Mouse (Mus musculus) CH12.LX (cell line): ENCODE results near the gene Clcn6.

Source experiments
- CTCF ChIP-seq, 2 experiments: IDR thresholded peaks in 1 of 2; conservative IDR thresholded peaks in 1 of 2; 2 replicates each; pipeline ENCODE4 v1.5.1; 2011 to 2012; ENCODE audit warnings: low read depth in 2 of 2, low read length in 2 of 2, improper control_type of control experiment in 1 of 2, inconsistent platforms in 1 of 2, mild to moderate bottlenecking in 1 of 2, moderate library complexity in 1 of 2
- ELF1 ChIP-seq: IDR thresholded peaks from 2 replicates; pipeline ENCODE4 v1.6.1; 2014; ENCODE audit warnings: low read depth, mild to moderate bottlenecking, inconsistent platforms, low read length, improper control_type of control experiment
- EP300 ChIP-seq: IDR thresholded peaks from 2 replicates; pipeline ENCODE4 v1.6.1; 2011; ENCODE audit warnings: low read length, improper control_type of control experiment
- JUND ChIP-seq: conservative IDR thresholded peaks from 2 replicates; pipeline ENCODE4 v1.6.1; 2011; ENCODE audit warnings: low read depth, low read length, improper control_type of control experiment
- MAFK ChIP-seq: IDR thresholded peaks from 2 replicates; pipeline ENCODE4 v1.6.1; 2011; ENCODE audit warnings: low read length, improper control_type of control experiment; ENCODE audit not compliant: insufficient replicate concordance
- MXI1 ChIP-seq: IDR thresholded peaks from 2 replicates; pipeline ENCODE4 v1.6.1; 2011; ENCODE audit warnings: mild to moderate bottlenecking, low read depth, low read length, improper control_type of control experiment
- POLR2A ChIP-seq: IDR thresholded peaks from 2 replicates; pipeline ENCODE4 v1.6.1; 2011; ENCODE audit warnings: low read depth, mild to moderate bottlenecking, improper control_type of control experiment, low read length
- POLR2AphosphoS2 ChIP-seq: IDR thresholded peaks from 2 replicates; pipeline ENCODE4 v1.6.1; 2011; ENCODE audit warnings: low read depth, low read length, improper control_type of control experiment
- TCF12 ChIP-seq: IDR thresholded peaks from 2 replicates; pipeline ENCODE4 v1.6.1; 2014; ENCODE audit warnings: low read depth, mild to moderate bottlenecking, inconsistent platforms, low read length, improper control_type of control experiment
- USF1 ChIP-seq: IDR thresholded peaks from 2 replicates; pipeline ENCODE4 v1.6.1; 2014; ENCODE audit warnings: low read depth, mild to moderate bottlenecking, inconsistent platforms, low read length, improper control_type of control experiment
- ZNF384 ChIP-seq: IDR thresholded peaks from 2 replicates; pipeline ENCODE4 v1.6.1; 2012; ENCODE audit warnings: low read depth, low read length, improper control_type of control experiment, inconsistent platforms

- no peak for TF ChIP-seq JUND
- TF ChIP-seq POLR2A: no peak
- no peak for TF ChIP-seq USF1
- no peak for TF ChIP-seq POLR2AphosphoS2
- TF ChIP-seq CTCF (conservative IDR thresholded peaks at IDR 0.05 in 1 of 2, IDR thresholded peaks at IDR 0.05 in 1 of 2; ENCODE audit: low read depth in 2 of 2, low read length in 2 of 2): no peak
- no peak; the same call in 1 of the 2 replicates for TF ChIP-seq MXI1
- no peak for TF ChIP-seq ZNF384
- TF ChIP-seq EP300: peak; percentile 37; the same call in 1 of the 2 replicates
- peak; percentile 94 for TF ChIP-seq TCF12
- no peak for TF ChIP-seq MAFK
- no peak for TF ChIP-seq ELF1
Observed at GRCm38 (mm10) chr4:148071508-148071907, 32.9 kb upstream of the Clcn6 start.
